Mouse (Mus musculus): Measurements from ENCODE around the gene A430078G23Rik.
A peak's percentile ranks its signal among the peaks of the same experiment; 100 is the strongest.

A430078G23Rik gene

DNA sequence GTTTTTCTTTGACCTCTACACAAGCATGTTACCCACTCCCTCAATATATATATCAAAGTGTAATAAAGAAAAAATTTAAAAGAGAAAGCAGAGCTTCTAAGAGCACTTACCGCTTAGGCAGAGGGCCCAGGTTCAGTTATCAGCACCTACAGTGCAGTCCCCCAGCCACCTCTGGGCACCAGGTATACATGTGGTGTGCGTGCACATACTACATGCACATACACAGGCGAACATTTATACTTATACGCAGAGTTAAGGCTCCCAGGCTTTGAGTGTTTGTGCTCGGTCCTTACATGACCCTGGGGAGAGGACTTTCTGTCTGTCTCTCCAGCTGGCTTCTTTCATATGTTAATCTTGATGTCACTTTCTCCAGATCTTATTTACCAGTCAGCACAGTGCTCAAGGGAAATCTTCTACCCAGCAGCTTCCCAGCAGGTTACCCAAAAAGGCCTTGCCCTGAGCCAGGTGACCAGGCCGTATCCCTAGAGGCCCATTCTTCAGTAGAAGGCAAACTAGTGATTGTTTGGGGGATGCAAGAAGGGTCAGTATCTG lies 61.5 kb downstream of the A430078G23Rik start:
- DNase-seq, result no peak

DNA sequence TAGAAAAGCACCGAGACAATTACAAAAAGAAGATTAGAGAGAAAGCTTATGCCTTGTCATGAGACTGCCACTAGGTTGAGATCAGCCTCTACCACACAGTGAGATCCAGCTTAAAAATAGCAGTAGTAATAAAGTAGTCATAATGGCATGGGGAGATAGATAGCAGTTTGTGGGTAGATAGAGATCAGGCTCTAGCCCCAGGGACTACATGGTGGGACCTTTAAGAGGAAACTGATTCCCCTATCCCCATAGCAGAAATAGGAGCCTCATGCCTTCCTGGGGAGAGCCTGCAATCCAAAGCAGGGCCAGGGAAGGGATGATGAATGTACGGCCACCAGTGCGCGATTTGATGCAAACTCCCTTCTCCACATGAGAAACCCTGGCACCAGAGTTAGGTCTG lies 62.0 kb downstream of the A430078G23Rik start:
- DNase-seq, result peak in 1 of 2 experiments; percentile 12

DNA sequence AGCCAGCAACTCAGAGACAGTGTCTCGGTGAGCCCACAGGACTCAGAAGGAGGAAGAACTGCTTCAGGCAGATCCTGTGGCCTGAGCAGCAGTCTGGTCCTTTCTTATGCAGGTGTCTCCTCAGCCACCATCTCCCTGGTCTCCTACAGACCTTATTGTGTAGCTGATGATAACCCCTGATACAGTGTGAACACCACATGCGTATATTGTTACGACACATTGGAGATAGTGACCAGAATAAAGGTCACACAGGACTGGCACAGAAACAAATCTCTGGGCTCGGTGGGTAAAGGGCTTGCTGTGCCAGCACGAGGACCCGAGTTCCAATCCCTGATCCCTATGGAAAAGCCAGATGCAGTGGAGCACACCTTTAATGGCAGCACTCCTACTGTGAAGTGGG lies 62.4 kb downstream of the A430078G23Rik start:
- DNase-seq, result no peak

DNA sequence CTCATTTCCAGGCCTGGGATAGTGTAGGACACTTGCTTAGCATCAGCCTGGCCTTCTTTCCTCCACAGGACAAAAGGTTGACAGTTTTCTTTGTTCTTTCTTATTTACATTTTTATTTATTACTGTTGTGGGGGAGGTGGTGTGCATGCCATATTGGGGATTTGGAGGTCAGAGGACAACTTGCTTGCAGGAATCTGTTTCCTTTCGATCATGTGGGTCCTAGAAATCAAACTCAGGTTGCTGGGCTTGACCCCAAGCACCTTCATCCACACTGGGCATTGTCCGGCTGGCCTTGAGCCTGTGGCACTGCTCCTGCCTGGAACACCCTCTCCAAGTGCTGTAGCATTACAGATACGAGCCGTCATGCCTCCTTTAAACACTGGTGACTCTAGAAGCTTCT lies 63.6 kb downstream of the A430078G23Rik start:
- no peak for DNase-seq

DNA sequence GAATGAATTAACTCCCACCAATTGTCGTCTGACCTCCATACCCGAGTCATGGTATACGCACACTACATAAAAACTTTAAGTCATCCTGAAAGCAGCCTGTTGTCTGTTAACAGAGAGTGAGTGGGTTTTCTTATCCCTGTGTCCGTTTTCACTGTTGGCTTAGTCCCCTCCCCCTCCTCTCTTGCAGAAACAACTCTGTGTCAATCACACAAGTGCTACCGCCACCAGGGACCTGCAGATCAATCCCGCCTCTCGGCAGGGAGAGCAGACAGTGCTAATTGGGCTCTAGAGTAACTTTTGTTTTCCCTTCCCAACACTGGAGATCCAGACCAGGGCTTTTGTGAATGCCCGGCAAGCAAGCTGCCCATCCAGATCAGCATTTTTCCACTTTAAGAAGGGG lies 64.2 kb downstream of the A430078G23Rik start:
- DNase-seq, result no peak

DNA sequence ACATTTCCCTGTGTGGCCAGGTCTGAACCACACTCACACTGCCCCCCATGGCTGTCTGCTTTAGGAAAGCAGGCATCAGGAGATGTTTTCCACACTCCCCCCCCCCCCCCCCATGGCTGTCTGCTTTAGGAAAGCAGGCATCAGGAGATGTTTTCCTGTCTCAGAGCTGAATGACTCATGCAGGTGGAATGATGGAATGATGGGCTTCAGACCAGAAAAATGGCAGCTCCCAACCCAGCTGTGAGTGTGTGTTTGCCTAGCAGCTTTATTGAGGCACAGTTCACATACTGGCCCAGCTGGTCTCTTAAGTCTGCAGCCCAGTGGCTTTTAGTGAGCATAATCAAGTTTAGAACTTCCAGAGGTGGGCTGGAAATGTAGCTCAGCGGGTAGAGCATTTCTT lies 64.9 kb downstream of the A430078G23Rik start:
- DNase-seq, result no peak

DNA sequence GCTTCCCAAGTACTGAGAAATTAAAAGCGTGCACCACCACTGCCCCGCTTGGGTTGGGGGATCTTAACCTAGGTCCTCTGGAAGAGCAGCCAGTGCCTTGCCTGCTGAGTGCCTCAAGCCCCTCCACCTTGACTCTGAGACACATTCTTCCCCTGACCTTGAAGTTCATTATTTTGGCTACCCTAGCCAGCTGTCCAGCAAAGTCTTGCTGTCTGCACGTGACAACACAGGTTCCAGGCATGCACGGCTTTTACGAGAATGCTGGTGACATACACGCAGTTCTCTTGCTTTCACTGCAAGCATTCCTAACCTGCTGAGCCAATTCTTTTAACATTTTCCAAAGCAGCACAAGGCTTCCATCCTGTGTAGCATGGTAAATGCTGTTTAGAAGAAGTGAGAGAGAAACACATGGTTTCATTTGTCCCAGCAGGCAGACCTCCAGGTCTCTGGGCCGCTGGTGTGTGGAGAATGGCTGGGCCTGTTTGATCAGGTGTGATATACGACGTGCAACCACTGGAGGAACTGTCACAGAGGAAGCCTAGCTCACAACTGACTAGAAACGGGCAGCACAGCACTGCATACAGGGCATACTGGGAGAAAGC lies 67.0 kb downstream of the A430078G23Rik start:
- DNase-seq, result no peak

DNA sequence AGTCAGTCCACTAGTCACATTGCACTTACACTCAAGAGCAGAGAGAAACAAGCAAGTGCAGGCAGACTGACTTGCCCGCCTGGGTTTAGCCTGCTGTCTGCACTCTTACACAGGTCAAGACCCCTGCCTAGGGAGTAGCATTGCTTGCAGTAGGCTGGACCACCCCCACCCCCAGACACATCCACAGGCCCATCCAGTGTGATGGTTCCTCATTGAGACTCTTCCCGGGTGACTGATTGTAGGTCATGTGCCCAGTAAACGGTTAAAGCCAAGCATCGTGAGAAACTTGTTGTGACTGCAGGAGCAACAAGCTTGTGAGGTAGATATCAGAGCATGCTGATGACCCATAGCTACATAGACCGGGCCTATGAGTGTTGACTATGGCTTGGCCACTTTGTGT lies 68.3 kb downstream of the A430078G23Rik start:
- no peak for DNase-seq

DNA sequence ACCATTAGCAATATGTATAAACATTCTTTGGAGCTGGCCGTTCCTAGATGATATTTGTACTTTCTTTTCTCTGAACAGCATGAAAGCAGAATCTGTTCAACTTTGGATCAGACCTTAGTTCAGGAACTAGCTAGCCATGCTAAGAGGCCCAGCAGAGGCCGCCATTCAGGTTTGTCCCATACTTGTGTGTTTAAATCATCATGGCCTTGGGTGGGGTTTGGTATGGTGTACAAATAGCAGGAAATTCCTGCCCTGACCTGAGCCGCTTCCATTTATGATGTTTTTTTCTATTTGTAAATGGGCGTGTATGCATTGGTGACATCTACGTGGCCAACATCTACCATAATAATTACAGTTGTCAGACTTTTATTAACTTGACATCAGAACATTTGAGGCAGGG lies 72.0 kb downstream of the A430078G23Rik start:
- no peak for DNase-seq

DNA sequence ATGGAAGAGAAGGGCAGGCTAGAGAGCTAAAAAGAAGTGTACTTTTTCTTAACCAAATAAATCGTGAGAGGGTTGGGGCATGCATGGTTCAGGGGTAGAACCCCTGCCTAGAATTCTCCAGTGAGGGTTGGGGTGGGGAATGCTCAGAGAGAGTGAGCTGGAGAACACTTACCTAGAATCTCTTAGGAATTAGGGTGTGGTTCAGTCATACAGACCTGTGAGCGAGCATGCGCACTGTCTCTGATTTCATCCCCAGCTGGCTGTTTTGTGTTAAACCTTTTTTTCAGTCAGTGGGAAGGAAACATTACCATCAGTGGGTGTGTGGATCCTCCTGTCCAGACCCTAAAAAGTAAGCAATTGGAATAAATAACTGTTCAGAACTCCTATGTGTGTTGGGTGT lies 73.0 kb downstream of the A430078G23Rik start:
- DNase-seq, result no peak

DNA sequence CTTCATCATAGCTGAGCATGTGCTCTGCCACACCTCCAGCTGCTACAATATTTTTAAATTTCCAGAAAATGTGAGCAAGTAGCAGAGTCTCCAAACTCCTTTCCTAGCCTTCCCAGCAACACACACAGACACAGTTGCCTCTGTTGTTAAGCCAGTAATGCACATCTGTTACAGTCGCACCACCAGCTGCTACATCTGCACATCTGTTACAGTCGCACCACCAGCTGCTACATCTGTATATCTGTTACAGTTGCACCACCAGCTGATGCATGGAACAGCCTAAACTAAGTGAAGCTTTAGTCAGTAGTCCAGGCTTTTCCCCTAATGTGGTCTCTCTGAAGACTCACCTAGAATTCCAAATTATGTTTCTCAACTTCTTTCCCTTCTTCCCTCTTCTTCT lies 75.2 kb downstream of the A430078G23Rik start:
- DNase-seq, result no peak

DNA sequence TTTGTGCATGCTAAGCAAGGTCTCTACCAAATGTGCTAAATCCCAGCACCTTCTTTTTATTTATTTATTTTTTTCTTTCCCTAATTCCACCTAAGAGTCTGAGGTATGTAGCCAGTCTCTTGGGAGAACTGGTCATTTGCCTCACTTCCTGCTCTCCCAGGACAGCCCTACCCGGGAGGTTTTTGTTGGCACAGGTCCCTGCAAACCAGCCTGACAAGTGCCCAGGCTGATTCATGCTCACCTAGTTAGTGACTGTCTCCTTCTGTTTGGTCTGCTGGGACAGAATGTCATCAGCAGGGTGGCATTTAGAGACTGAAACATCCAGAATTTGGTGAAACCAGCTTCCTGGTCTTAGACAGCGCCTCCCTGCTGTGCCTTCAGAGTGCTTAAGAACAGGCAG lies 76.8 kb downstream of the A430078G23Rik start:
- peak; percentile 73 to 83 for DNase-seq

DNA sequence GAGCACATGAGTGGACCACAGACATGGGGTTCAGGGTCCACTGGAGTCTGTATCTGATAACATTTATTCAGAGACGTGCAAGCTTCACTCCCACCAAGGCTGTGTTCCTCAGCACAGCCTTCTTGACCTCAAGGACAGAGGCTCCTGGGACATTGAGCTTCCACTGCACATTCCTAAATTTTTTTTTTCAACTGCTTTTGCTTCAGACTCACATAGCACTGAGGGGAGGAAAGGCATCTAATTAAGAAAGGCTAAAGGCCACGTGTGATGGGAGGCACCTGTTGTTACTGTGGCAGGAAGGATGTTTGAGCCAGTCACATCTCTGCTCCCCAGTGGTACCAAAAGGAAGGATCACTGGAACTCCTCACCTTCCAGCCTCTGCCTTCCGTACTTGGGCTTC lies 77.9 kb downstream of the A430078G23Rik start:
- DNase-seq, result no peak

DNA sequence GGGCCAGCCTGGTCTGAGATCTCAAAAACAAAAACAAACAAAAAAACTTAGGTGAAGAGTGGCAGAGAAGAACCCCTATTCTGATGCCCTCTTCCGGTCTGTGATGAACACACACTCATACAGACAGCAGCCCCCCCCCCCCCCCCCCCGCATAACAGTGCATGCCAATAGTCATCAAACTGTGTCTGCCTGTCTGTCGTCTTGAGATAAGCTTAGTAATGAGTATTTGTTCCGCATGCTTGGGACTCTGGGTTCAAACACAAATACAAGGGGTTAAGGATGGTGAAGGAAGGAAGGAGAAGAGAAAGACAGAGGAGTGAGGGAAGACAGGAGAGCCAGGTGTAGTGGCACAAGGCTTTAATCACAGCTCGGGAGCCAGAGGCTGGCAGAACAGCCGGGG lies 83.3 kb downstream of the A430078G23Rik start:
- DNase-seq, result no peak

DNA sequence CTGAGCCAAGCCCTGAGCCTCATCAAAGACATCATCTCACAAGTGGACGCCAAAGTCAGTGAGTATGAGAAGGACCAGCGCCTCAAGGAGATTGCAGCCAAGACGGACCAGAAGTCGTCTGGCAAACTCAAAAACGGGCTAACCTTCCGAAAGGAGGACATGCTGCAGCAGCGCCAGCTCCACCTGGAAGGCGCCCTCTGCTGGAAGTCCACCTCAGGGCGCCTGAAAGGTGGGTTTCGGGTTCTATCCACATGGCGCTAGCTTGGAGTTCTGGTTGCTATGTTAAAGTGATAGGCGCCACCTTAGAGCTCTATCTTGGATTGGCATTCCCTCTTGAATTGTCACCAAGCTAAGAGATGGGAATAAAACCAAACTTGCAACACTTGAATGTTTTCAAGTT lies 86.3 kb downstream of the A430078G23Rik start:
- DNase-seq, result peak in 1 of 2 experiments; percentile 29
